Mouse (Mus musculus) frontal cortex, adult (tissue): ENCODE data around the gene Pccb.

Experiments used
- ATAC-seq: cut with Nextera tagmentation; 2 replicates; pipeline ENCODE4 v1.9.2; 2017; ENCODE audit warnings: mild to moderate bottlenecking, moderate library complexity, mixed read lengths; ENCODE audit not compliant: low TSS enrichment

Pccb gene

DNA sequence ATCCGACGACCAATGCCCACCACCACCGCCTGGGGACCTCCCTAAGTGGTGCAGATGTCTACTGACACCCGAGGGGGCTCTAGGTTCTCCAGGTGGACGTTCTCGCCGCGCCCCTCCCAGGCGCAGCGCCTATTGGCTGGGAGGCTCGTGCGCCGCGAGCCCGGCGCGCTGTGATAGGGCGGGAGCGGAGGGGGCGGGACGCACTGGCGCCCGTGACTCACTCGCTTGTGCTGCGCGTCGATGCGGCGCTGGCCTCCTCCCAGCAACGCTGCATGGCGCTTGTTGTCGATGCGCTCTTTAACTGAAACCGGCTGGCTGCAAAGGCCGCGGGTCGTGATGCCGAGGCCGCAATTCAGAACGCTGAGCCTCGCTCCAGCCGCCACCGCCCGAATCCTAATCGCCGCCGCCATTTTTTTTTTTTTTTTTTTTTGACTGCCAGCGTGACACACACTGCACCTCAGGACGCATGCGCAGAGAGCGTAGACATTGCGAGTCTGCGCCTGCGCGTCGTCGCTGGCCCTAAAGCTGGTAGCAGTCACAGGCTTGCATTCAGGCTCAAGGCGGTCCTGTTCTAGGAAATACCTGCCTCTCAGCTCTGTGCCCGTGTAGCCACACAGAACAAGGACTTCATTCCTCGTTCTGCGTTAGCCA is at the start of gene Pccb:
Gene Pccb (minus strand): TSS at position 451 of the 651 bp plus-strand sequence.
- ATAC-seq = peak; percentile 98

GRCm38 (mm10) chr9:101083728-101084127 is 49.0 kb upstream of the Pccb start:
- peak; percentile 95 for ATAC-seq

DNA sequence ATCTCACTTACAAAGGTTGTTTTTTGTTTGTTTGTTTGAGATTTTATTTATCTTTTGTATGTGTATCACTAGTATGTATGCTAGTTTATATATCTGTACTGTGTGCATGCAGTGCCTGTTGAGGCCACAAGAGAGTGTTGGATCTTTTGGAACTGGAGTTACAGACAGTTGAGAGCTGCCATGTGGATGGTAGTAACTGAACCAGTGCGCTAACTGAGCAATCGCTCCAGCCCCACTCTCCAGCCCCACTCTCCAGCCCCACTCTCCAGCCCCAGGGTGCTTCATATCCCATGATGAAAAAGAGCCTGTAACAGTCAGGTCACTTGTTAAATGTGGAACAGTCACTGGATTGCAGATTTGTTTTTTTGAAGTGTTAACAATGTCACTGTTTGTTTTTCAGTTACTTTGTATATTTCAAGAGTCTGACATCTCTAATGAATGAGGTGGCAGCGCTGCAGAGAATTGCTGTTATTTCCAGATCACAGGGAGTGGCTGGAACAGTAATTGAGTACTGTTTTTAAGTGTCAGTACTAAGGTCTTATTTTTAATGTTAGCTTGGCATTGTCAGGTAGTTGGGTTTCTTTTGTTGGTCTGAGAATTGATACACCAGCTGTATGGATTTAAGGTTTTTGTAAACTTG is 45.5 kb upstream of the Pccb start:
- no peak for ATAC-seq

GRCm38 (mm10) chr9:101078579-101078978 is 43.9 kb upstream of the Pccb start:
- ATAC-seq = no peak

GRCm38 (mm10) chr9:101077486-101077885 is 42.8 kb upstream of the Pccb start:
- no peak for ATAC-seq

DNA sequence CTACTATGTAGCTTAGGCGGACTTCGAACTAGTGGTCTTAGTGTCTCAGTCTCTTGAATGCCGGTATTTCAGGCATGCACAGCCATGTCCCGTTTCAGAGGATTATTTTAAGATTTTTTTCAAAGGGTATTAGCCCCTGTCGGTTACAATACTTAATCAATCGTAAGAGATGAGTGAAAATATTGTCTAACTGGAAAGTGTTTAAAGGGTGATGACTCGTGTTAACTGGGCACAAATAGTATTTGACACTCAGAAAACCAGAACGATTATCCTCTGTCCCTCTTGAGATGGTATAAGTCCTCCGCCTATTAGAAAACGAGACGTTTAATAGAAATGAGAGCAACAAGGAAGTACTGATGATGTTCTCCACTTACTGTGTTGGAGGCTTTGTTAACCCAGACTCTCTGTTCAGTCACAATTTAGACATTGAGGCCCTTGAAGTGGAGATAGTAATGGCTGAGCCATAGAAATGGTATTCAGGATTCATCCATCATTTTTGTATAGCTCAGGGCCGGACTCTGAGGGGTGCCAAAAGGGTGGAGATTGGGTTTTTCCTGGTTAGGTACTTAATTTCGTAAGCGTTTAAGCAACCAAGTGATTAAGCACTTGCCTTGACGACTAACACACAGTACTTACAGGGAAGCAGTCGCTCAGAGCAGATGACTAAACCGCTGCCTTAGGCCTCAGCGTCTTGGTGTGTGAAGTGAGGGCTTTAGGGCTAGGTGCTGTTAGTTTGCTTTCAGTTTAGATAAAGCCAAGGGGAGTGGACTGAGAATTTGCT is 41.6 kb upstream of the Pccb start:
- ATAC-seq = no peak

DNA sequence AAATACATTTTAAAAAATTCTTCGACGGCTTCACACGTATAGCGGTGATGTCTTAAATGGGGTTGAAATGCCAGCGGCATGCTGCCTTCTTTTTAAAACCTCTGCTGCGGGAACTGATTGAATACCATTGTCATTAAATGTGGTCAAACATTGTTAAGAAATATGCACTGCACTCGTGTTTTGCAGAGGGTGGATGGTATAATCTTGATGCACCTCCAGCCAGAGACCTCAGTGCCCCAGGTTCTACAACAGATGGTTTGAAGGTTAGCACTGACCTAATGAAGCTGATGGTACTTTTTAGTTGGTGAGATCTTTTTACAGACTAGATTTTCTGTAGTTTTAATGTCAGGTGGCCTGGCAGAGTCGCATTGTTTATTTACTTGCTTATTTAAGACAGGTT is 41.0 kb upstream of the Pccb start:
- no peak for ATAC-seq

GRCm38 (mm10) chr9:101075091-101075581 is 40.4 kb upstream of the Pccb start:
- ATAC-seq = no peak

GRCm38 (mm10) chr9:101074332-101075021 is 39.8 kb upstream of the Pccb start:
- peak; percentile 55 for ATAC-seq

- ATAC-seq = peak; percentile 28
Measured at GRCm38 (mm10) chr9:101073987-101074331, 39.3 kb upstream of the Pccb start, which contains the start of gene Msl2. Gene Msl2, plus strand, starts transcription at chr9:101074101.

DNA sequence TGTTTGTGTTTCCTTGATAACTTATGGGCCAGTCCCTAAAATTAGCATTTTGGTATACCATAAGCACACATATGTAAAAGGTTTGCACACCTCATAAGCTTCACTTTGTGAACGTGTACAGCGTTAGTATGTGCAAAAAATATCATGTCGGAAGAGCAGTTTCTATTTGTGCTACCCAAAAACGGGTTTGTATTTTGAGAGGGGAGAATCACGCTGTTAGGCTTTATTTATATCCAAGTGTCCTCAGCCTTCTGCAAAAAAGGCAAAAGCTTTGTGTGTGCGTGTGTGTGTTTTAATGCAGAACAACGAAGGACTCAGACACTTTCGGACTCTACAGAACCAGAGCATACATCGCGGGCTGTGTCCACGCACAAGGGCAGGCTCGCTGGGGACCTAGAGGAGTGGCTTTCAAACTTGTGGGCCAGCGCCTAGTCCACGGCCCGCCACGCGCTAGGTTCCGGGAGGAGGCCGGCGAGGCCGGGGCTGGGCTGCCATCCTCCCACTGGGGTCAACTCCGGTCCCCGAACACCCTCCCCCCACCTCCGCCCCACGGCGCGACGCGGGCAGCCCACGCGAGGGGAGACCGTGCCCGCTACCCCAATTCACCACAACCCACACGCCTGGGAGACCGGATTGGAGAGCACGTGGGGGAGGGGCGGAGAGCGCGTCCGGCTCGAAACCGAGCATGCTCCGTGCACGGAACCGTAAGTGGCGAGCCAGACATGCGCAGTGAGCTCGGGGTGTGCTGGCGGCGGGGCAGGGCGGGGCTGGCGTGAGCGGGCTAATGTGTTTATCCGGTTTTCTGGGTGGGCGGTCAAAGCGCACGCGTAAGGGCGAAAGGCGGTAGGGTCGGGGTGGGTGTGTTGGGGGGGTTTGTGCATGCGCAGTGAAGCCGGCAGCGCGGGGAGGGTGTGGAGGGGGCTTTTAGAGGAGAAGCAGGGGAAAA is 38.6 kb upstream of the Pccb start:
- ATAC-seq = peak; percentile 80

DNA sequence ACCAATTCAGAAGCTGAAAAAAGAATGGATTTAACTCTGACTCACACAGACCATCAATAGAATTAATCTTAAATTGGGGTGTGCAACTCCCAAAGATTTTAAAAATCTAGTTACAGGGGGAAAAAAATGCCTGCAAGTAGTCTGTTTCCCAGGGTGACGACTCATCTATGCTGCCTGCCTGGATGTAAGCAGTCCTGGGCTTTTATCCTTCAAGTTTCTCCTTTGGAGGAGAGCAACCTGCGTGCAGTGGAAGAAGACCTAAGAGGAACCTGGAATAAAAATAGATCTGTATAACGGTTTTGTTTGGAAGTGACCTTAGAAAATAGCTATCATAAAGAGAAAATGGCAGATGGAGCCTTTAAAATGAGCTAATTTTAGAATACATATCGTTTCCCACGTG is 37.8 kb upstream of the Pccb start:
- no peak for ATAC-seq

DNA sequence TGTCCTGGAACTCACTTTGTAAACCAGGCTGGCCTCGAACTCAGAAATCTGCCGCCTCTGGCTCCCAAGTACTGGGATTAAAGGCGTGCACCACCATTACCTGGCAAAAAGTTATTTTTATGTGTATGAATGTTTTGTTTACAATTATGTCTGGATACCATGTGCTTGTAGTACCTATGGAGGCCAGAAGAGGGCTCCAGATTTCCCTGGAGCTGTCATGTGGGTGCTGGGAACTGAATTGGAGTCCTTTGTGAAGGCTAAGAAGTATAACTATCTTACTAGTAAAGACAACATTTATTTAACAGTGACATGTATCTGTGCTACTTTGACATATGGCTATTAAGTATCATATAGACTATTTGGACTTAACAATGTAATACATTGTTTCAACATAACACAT is 35.1 kb upstream of the Pccb start:
- ATAC-seq = no peak

GRCm38 (mm10) chr9:101065076-101065602 is 30.4 kb upstream of the Pccb start:
- ATAC-seq = peak; percentile 89

DNA sequence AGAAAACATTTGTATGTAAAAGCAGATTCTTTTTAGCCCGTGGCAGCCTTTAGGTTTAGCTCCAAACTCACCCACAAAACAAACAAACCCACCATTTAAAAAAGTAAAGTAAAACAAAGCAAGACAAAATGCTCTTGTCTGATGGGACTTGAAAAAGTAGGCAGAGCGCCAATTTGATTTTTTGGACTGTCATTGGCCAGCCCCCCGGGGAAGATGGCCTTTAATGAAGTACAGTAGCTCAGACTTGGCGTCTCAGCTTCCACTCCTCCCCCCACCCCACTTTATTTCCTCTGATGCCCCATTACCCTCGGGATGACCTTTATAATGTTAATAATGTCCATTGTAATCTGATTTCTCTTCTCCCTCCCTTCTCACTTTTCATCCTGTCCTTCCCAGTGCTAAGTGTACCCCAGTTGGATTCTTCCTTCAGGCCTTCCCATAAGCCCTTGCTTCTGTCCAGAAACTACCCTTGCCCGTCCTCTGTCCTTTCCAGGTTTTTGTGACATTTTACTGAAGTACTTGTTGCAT is 27.6 kb upstream of the Pccb start:
- ATAC-seq = no peak

- ATAC-seq = no peak
Measured at GRCm38 (mm10) chr9:101061035-101061434, 26.3 kb upstream of the Pccb start.

GRCm38 (mm10) chr9:101057156-101057555 is 22.5 kb upstream of the Pccb start:
- ATAC-seq = no peak

DNA sequence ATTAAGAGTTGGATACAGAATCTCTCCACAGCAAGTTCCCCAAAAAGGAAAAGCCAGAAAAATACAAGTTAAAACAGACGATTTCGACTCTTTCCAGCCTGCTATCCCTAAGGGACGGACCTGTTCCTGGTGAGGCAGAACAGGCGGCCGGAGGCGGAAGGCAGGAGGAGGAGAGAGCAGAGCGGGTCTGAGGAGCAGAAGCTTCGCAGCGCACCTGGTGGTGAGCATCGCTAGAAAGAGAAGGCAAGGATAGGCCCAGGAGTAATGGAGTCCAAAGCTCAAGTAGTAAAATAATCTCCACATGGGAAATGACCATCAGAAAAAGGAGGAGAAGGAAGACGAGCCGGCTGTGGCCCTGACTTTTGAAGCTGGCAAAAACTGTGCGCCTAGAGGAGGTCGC is 18.6 kb upstream of the Pccb start:
- peak; percentile 74 for ATAC-seq

- no peak for ATAC-seq
Measured at GRCm38 (mm10) chr9:101052691-101053090, 18.0 kb upstream of the Pccb start.

DNA sequence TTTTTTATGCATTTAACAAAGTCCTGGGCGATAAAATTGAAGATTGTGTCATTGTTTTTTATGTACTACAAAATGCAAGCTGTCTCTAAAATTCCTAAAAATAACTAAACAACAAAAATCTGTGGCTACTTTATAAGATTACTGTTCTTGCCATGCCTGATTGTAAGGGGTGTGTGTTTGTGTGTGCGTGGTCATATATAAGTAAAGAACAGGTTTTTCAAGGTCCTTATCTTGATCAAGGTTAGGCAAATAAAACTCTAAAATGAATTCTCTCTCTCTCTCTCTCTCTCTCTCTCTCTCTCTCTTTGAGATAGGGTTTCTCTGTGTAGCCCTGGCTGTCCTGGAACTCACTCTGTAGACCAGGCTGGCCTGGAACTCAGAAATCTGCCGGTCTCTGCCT is 17.3 kb upstream of the Pccb start:
- ATAC-seq = no peak
